Comparison of ENCODE assay signal across 25 mouse cellular contexts in genomic region chrX:141533447-141533846, GRCm38 (mm10). TPM values are rescaled to one million over a fixed set of nuclear protein-coding genes. Genes with fewer than 3 reads are reported as not detected.
DNase-seq lines count a peak whose midpoint lies in the region; ATAC-seq and TF ChIP-seq lines count a peak whose summit lies in the region.
"Had no signal": no experiment of that assay in that cellular context is flagged by ENCODE, and none has a peak within 500 bp of the region (broad histone marks: within the 10 kb centered on the region; RNA-seq: fewer than 3 reads in every experiment).

No protein-coding gene starts in this region.

- no peak overlapping the region for H3K9ac ChIP-seq in hindbrain, postnatal 0 days (replicated peaks; ENCODE audit: low read length)
- H3K9ac ChIP-seq: forebrain, embryonic 12.5 days; hindbrain, embryonic 12.5 days; midbrain, embryonic 12.5 days; neural tube, embryonic 12.5 days had no signal

- no peak for ATAC-seq in hindbrain, postnatal 0 days
- ATAC-seq: inflammation-experienced regulatory T-cells, adult 6 months had no signal

- peak; percentile 1 to 45 for DNase-seq in heart, adult 9 months (ENCODE audit: low spot score in 2 of 2)
- no peak for DNase-seq in heart, embryonic 10.5 days (ENCODE audit: low spot score)
- peak; percentile 93 for DNase-seq in 3T3-L1 (ENCODE audit: low read depth, low spot score)
- peak; percentile 44 to 51 for DNase-seq in heart, postnatal 10 days
- no peak for DNase-seq in cerebellum, adult 18-20 months
- no peak for DNase-seq in thymus, postnatal 4 days
- DNase-seq in hindbrain, postnatal 0 days (ENCODE audit: low spot score), result no peak
- DNase-seq: cerebellum, adult 2 months; gastrocnemius, postnatal 10 days; kidney, adult 8-10 months; kidney, postnatal 25 days; left cerebral cortex, postnatal 4 days; liver; right cerebral cortex, adult 18-20 months; thymus, postnatal 25 days had no signal

- H3K36me3 ChIP-seq in heart, embryonic 10.5 days, result no peaks in the 10 kb centered on the region
- H3K36me3 ChIP-seq in C2C12 (ENCODE audit: control insufficient read depth, insufficient read depth), result no peaks in the 10 kb centered on the region
- H3K36me3 ChIP-seq in hindbrain, postnatal 0 days (ENCODE audit: insufficient read depth, low read length), result no peaks in the 10 kb centered on the region
- H3K36me3 ChIP-seq: forebrain, embryonic 12.5 days; hindbrain, embryonic 12.5 days; midbrain, embryonic 12.5 days; neural tube, embryonic 12.5 days had no signal

- H3K9me3 ChIP-seq in heart, embryonic 10.5 days, result no peaks in the 10 kb centered on the region
- H3K9me3 ChIP-seq in hindbrain, postnatal 0 days (ENCODE audit: low read length), result no peaks in the 10 kb centered on the region
- H3K9me3 ChIP-seq: forebrain, embryonic 12.5 days; hindbrain, embryonic 12.5 days; midbrain, embryonic 12.5 days; neural tube, embryonic 12.5 days had no signal

- H3K27me3 ChIP-seq in heart, embryonic 10.5 days (ENCODE audit: insufficient read depth, poor library complexity, severe bottlenecking), result no peaks in the 10 kb centered on the region
- no peaks in the 10 kb centered on the region for H3K27me3 ChIP-seq in C2C12 (ENCODE audit: control insufficient read depth, insufficient read depth, insufficient read length)
- no peaks in the 10 kb centered on the region for H3K27me3 ChIP-seq in hindbrain, postnatal 0 days (ENCODE audit: insufficient read depth, low read length)
- H3K27me3 ChIP-seq: CH12.LX; forebrain, embryonic 12.5 days; hindbrain, embryonic 12.5 days; neural tube, embryonic 12.5 days had no signal

- no peak for TF ChIP-seq CTCF in C2C12 (IDR thresholded peaks at IDR 0.05; ENCODE audit: control insufficient read depth, insufficient read depth, insufficient read length)
- TF ChIP-seq CTCF in hindbrain, postnatal 0 days (IDR thresholded peaks at IDR 0.05; ENCODE audit: low read depth), result no peak

- no peaks in the 10 kb centered on the region for H3K4me1 ChIP-seq in heart, embryonic 10.5 days
- H3K4me1 ChIP-seq in hindbrain, postnatal 0 days (ENCODE audit: insufficient read depth, low read length), result no peaks in the 10 kb centered on the region
- H3K4me1 ChIP-seq: forebrain, embryonic 12.5 days; hindbrain, embryonic 12.5 days; midbrain, embryonic 12.5 days; neural tube, embryonic 12.5 days had no signal

- H3K4me2 ChIP-seq in hindbrain, postnatal 0 days (ENCODE audit: low read depth, low read length), result no peak overlapping the region
- H3K4me2 ChIP-seq: forebrain, embryonic 12.5 days; hindbrain, embryonic 12.5 days; midbrain, embryonic 12.5 days; neural tube, embryonic 12.5 days had no signal

- H3ac ChIP-seq in C2C12 (ENCODE audit: control insufficient read depth, insufficient read length, low read depth), result no peak overlapping the region

- no peaks in the 10 kb centered on the region for H3K79me2 ChIP-seq in C2C12 (ENCODE audit: control insufficient read depth, insufficient read depth)

- no peak overlapping the region for H3K4me3 ChIP-seq in heart, embryonic 10.5 days
- H3K4me3 ChIP-seq in C2C12 (ENCODE audit: insufficient read depth, poor library complexity, severe bottlenecking), result no peak overlapping the region
- H3K4me3 ChIP-seq in hindbrain, postnatal 0 days (ENCODE audit: low read length), result no peak overlapping the region
- H3K4me3 ChIP-seq: forebrain, embryonic 12.5 days; hindbrain, embryonic 12.5 days; midbrain, embryonic 12.5 days; neural tube, embryonic 12.5 days had no signal

- intact Hi-C loops in heart, postnatal 10 days (cut with DNase I), result no loop called here

- no peak overlapping the region for H3K27ac ChIP-seq in heart, embryonic 10.5 days
- no peak overlapping the region for H3K27ac ChIP-seq in hindbrain, postnatal 0 days
- H3K27ac ChIP-seq: forebrain, embryonic 12.5 days; hindbrain, embryonic 12.5 days; midbrain, embryonic 12.5 days; neural tube, embryonic 12.5 days had no signal

- H3K79me3 ChIP-seq in C2C12 (ENCODE audit: low read depth), result no peaks in the 10 kb centered on the region

TF ChIP-seq in C2C12, 6 proteins besides CTCF, POLR2A, EP300 and RAD21:
- TF ChIP-seq CEBPB (IDR thresholded peaks at IDR 0.05; ENCODE audit: low read depth), result no peak
- peak; percentile 39 for TF ChIP-seq FOSL1 (IDR thresholded peaks at IDR 0.05; ENCODE audit: insufficient read depth, low read length, poor library complexity, severe bottlenecking)

RNA-seq across cellular contexts. Expression of gene Col4a5, which starts 58.3 kb away (rescaled TPM):
- 31.2 and 49.2 TPM in 2 replicates for polyA plus RNA-seq in heart, embryonic 10.5 days (2016; fragmentation: Nextera tagmentation; extraction: Ambion mirVana)
- polyA plus RNA-seq in C2C12 (2012; fragmentation: generic; extraction: Trizol), result 5.5 TPM
- total RNA-seq in heart, postnatal 10 days (2021), result 10 to 100 TPM; 66.9 to 76.9 TPM
- total RNA-seq in hindbrain, postnatal 0 days (2014; rRNA removed), result 31.9 and 39.4 TPM in 2 replicates
- 6.9 and 7.1 TPM in 2 replicates for polyA plus RNA-seq in hindbrain, postnatal 0 days (2015; fragmentation: Nextera tagmentation; extraction: Ambion mirVana)
- total RNA-seq: CH12.LX; megakaryocyte progenitor cell, adult 5-6 weeks; MEL; monocyte, adult 5-6 weeks had no signal
- polyA plus RNA-seq: inflammation-experienced regulatory T-cells, adult 6 months had no signal

RNA-seq across cellular contexts. Expression of gene Col4a6, which starts 59.6 kb away (rescaled TPM):
- polyA plus RNA-seq in heart, embryonic 10.5 days (2016; fragmentation: Nextera tagmentation; extraction: Ambion mirVana), result 7.0 and 9.0 TPM in 2 replicates
- polyA plus RNA-seq in C2C12 (2012; fragmentation: generic; extraction: Trizol), result 0.01 TPM
- 1 to 10 TPM; 4.0 to 4.1 TPM for total RNA-seq in heart, postnatal 10 days (2021)
- 7.0 and 7.6 TPM in 2 replicates for total RNA-seq in hindbrain, postnatal 0 days (2014; rRNA removed)
- 2.2 and 2.5 TPM in 2 replicates for polyA plus RNA-seq in hindbrain, postnatal 0 days (2015; fragmentation: Nextera tagmentation; extraction: Ambion mirVana)
- total RNA-seq: megakaryocyte progenitor cell, adult 5-6 weeks; MEL; monocyte, adult 5-6 weeks had no signal
- polyA plus RNA-seq: inflammation-experienced regulatory T-cells, adult 6 months had no signal

Comparison
In these comparisons a context has a peak if more than half of its experiments do, and no peak if none do; other contexts are left out.
1. DNase-seq: peak in heart, adult 9 months (2 of 2), 3T3-L1 (single experiment) and heart, postnatal 10 days (2 of 2); none in heart, embryonic 10.5 days (single experiment), cerebellum, adult 18-20 months (0 of 2), thymus, postnatal 4 days (single experiment) and hindbrain, postnatal 0 days (single experiment).